Mouse (Mus musculus) T-cell, adult 2 months (primary cell): Measurements from ENCODE around the gene Rreb1.

Experiments
- DNase-seq: peaks from one replicate; pipeline ENCODE4 v3.0.0; 2022; ENCODE audit warnings: low spot score

The Rreb1 gene

GRCm38 (mm10) chr13:37779251-37779667 is 1.1 kb downstream of the Rreb1 start:
- DNase-seq, result peak; percentile 9

DNA sequence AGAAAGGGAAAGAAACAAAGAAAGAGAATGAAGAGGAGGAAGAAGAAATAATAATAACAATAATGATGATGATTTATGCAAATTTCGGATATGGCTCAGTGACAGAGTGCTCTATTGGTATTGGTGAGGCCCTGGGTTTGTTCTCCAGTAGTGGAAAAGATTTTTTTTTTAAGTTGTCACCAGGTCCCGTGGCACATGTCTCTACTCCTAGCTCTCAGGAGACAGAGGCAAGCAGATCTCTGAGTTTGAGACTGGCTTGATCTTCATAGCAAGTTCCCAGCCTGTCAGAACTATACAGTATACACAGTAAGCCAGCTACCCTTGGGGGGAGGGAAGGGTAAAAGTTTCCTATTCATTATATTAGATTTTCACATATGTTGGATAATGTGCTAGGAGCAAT is 3.4 kb downstream of the Rreb1 start:
- DNase-seq, result no peak

DNA sequence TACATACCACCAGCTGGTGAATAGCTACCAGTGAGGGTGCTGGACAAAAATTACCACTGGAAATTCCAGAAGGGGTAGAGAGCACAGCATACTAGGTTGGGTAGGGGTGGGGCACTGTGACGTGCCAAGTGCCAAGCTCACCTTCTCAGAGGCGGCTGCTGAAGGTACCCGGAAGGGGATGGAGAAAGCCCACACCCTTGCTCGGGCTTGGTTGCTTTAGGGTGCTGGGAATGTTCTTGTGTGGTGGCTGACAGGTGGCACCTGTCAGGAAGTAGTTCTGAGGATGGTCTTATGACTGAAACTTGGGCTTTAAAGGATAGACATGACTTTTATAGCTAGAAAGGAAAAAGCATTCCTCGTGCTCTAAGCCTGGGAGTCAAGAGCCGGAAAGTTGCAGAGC is 3.9 kb downstream of the Rreb1 start:
- DNase-seq, result no peak

DNA sequence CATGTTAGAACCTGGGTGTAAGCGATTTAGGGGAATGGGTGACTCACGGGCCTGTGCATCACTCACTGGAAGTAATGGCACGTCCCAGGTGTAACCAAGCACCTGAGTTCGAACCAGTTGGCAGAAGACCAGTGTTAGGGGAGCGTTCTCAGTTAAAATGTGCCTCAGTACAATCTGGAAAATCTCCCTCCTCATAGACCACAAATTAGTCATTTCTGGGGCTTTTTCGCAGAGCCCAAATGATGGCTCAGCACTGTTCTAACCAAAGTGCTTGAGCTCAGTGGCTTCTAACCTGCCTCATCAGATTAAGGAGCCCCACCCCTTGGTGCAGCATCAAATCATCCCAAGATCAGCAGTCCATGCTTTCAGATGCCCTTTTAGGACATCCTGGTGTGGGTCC is 5.5 kb downstream of the Rreb1 start:
- DNase-seq, result no peak

GRCm38 (mm10) chr13:37784226-37784625 is 6.0 kb downstream of the Rreb1 start:
- DNase-seq, result no peak

- peak; percentile 27 for DNase-seq
Measured at GRCm38 (mm10) chr13:37792739-37793336, 14.6 kb downstream of the Rreb1 start.

- no peak for DNase-seq
Measured at GRCm38 (mm10) chr13:37798811-37799210, 20.6 kb downstream of the Rreb1 start.

DNA sequence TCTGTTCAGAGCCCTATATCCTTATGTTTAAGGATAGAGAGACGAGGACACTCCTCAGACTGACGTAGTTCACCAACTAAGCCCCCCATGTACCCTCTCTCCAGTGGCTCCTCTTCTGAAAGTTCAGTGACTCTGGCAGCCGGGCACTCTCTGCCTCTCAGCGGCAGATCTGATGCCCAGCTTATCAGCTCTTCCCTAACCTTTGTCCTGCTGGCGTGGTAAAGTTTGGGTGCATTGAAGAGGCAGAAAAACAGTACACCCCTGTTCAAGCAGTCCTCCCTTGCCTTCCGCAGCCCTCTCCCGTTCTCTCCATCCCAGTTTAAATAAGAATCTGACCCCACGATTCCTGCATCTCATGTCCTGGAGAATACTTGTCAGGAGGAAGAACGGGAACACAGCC is 21.2 kb downstream of the Rreb1 start:
- DNase-seq, result no peak

- DNase-seq, result peak; percentile 57
Measured at GRCm38 (mm10) chr13:37801101-37802075, 23.2 kb downstream of the Rreb1 start.

DNA sequence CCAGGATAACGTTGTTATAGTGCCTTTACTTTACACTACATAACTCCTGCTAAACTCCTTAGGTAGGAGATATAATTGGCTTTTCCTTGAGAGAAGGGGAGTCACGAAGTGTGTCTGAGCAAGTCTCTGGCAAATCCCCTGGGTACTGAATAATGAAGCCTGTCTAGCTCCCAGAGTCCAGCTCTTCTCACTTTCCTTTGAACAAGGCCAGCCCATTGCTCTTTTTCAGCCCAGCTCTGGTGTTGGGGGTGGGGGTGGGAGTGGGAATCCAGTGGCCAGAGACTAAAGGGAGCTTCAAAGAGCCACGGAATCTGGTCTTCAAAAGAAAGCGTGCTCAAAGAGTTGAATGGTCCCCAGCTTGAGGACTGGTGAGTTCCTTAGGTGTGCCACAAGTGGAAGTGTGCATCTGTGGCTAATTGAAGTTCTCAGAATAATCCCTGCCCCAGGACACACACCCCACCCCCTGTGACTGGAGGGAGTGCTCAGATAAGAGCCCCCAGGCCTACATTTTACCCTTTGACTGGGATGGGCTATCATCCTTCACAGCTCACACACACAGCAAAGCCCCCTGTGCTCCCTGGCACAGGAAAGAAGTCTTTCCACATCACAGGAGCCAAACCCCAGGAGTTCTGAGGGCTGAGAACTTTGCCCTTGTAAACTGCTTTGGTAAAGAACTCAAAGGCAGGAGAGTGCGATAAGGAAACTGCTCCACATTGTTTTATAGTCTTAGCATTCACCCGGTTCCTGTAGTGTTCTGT is 24.2 kb downstream of the Rreb1 start:
- DNase-seq, result no peak

DNA sequence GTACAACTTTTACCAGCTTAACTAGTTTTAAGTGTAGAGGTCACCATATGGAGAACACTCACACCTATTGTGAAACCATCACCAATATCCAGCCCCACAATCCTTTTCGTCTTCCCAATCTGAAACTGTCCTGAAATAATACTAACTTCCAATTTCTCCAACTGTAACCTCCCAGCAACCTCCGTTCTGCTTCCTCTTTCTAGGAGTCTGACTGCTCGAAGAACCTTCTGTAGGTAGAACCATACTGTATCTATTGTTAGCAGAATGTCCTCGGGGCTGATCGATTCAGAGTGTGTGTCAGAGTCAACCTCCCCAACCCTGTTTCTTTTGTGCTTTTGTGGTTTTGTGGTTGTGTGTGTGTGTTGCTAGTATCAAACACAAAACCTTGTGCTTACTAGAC is 25.0 kb downstream of the Rreb1 start:
- no peak for DNase-seq

DNA sequence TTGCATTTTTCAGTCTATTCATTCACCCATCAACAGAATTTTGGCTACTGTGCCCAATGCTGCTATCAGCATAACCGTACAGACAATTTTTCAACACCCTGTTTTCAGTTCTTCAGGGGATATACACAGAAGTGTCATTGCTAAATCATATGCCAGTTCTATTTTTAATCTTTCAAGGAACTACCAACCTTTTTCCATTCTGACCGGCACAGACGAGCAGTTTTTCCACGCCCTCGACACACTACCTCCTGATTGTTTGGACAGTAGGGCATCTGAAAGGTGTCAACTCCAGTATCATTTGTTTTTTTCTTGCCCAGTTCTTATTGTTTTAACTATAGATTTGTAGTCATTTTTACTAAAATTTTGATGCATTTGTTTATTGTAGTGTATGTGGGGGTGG is 25.8 kb downstream of the Rreb1 start:
- no peak for DNase-seq

GRCm38 (mm10) chr13:37815001-37815400 is 36.8 kb downstream of the Rreb1 start:
- no peak for DNase-seq

DNA sequence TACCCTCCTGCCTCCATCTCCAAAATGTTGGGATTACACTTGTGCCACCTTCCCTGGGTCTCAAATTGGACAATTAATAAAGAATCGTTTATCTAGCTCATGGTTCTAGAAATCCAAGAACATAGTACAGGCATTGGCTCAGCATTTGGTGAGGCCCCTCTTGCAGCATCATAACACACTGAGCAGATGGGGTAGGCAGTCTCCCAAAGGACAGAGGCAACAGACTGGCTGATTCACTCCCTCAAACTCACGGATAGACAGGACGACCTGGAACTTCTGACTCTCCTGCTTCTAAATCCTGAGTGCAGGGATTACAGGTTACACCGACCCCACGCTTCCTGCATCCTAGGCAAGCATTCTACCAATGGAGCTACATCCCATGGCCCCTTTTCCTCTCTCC is 38.5 kb downstream of the Rreb1 start:
- DNase-seq, result no peak

DNA sequence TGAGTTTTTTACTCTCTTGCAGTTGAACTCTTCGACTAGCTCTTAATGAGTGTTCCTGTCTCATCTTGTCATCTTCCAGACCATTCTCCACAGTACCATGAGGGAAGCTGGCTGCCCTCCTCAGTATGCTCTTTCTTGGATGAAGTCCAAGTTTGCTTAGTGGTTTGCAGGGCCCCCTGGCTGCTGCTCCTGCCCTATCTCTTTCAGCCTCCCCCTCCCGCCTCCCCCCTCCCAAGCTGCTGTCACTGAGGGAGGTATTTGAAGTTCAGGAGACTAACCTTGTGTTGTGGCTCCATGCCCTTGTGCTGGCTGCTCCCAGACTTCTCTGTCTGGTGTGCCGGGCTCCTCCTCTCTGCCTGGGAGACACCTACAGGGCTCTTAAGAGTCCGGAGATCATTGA is 43.2 kb downstream of the Rreb1 start:
- no peak for DNase-seq

GRCm38 (mm10) chr13:37824331-37824920 is 46.2 kb downstream of the Rreb1 start:
- DNase-seq, result no peak

- DNase-seq, result peak; percentile 30
Measured at GRCm38 (mm10) chr13:37824956-37825645, 46.9 kb downstream of the Rreb1 start.

GRCm38 (mm10) chr13:37825646-37826280 is 47.6 kb downstream of the Rreb1 start:
- DNase-seq, result peak; percentile 60

DNA sequence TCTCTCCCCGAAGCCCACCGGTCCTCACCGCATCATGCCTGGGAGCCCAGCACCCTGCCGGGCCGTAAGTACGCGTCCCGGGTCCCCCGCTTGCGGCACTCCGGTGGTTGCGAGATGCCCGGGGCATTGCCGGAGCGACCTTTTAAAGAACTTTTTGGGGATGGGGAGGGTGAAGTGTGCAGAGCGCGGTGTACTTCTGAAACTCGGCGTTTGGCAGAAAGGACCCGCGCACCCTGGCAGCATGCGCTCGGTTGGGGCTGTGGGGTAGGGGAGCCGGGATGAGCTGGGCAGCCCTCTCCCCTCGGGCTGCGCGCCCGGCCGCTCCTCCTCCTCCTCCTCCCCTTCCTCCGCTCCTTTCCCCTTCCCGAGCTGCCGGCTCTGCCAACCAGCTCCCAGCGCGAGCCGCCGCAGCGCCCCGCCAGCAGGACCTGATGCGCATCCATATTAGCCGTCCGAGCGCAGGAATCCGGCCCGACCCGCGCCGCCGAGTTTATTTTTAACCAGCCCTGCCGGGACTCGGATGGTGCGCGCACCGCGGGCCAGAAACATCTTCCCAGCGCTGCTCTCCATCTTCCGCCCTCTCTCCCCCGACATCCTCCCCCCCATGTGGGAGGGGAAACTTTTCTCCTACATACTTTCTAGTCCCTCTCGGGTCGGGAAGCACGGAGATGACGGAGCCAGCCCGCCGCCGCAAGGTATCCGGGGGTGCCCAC is 48.2 kb downstream of the Rreb1 start:
- peak; percentile 57 for DNase-seq

DNA sequence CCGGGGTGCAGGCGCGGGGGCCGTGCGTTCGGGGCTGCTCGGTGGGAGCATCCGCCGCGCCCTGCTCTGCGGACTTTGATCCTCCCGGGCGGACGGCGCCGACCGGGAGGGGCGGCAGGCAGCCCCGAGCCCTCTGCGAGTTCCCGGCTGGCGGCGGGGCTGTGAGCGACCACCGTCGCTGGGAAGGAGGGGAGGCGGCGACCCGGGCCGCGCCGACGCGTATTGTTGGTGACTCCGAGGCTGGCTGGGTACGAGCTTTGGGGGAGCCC is 48.7 kb downstream of the Rreb1 start:
- DNase-seq, result no peak
